Mouse (Mus musculus): ENCODE measurements around the gene B3gnt3. TPM values are rescaled to one million over a fixed set of nuclear protein-coding genes. Genes with fewer than 3 reads are reported as not detected.
"Not testable (repeated sequence)": the region's sequence is repeated elsewhere in the genome, so short reads cannot be mapped to it uniquely, and the experiment has no call there.

Gene B3gnt3
- polyA plus RNA-seq (2015; fragmentation: Nextera tagmentation; extraction: Ambion mirVana), result 35.9 and 36.9 TPM in 2 replicates

- H3K4me3 ChIP-seq (ENCODE audit: low read depth, low read length), result peak within 1 kb of the TSS; percentile 45
- no peaks in the 10 kb centered on the region; the same call in 1 of the 2 replicates for H3K4me1 ChIP-seq (replicated peaks; ENCODE audit: control insufficient read depth, insufficient read depth)
- TF ChIP-seq CTCF (IDR thresholded peaks at IDR 0.05; ENCODE audit: low read depth) (no peak), EP300 (optimal IDR thresholded peaks at IDR 0.05) (no peak)
- H3K9ac ChIP-seq (ENCODE audit: low read length), result peak within 1 kb of the TSS; percentile 61
- DNase-seq (ENCODE audit: low spot score), result peak; percentile 87
- H3K27me3 ChIP-seq (ENCODE audit: control insufficient read depth, insufficient read depth, low read length), result no peaks in the 10 kb centered on the region
- H3K4me2 ChIP-seq (replicated peaks; ENCODE audit: low read depth), result peak within 1 kb of the TSS; percentile 58
- ATAC-seq (ENCODE audit: low FRiP score, low TSS enrichment), result peak; percentile 70
- H3K27ac ChIP-seq (replicated peaks), result peak within 1 kb of the TSS; percentile 86
- 14% methylated on average over 28 of the region's 34 CpGs for WGBS
- H3K9me3 ChIP-seq (ENCODE audit: control insufficient read depth, low read length), result no peaks in the 10 kb centered on the region
- H3K36me3 ChIP-seq (ENCODE audit: control insufficient read depth, insufficient read depth, low read length), result no peaks in the 10 kb centered on the region
These were observed at the start of gene B3gnt3 for GRCm38 (mm10) chr8:71701414-71702086. Gene B3gnt3, minus strand, starts transcription at chr8:71701789.

- not testable (repeated sequence) for DNase-seq (ENCODE audit: low spot score); H3K4me3 ChIP-seq (ENCODE audit: low read depth, low read length); H3K36me3 ChIP-seq (ENCODE audit: control insufficient read depth, insufficient read depth, low read length); H3K9ac ChIP-seq (ENCODE audit: low read length); H3K4me1 ChIP-seq (replicated peaks; ENCODE audit: control insufficient read depth, insufficient read depth); H3K27ac ChIP-seq (replicated peaks); H3K27me3 ChIP-seq (ENCODE audit: control insufficient read depth, insufficient read depth, low read length); H3K9me3 ChIP-seq (ENCODE audit: control insufficient read depth, low read length); H3K4me2 ChIP-seq (replicated peaks; ENCODE audit: low read depth); ATAC-seq (ENCODE audit: low FRiP score, low TSS enrichment)
- 81% methylated on average over 6 of the region's 6 CpGs for WGBS
- TF ChIP-seq CTCF (IDR thresholded peaks at IDR 0.05; ENCODE audit: low read depth), result peak; percentile 28; the same call in 1 of the 2 replicates
These were observed 47.9 kb upstream of the B3gnt3 start for GRCm38 (mm10) chr8:71749321-71750075.

DNA sequence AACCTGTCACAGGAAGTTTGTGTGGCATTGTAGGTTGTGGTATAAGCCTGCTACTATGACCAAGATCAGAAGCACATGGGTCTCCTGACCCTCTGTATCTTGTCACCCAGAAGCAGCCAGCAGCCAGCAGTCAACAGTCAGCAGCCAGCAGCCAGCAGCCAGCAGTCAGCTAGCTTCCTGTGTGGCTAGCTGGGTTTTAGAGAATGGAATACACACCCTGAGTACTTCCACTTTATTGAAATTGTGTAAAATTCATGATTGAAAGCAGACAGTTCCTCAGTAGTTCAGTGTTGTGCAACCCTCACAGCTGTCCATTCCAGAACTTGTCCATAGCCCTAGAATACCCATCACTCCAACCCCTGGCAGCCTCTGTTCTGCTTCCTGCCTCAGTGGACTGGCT lies 45.5 kb upstream of the B3gnt3 start:
- not testable (repeated sequence) for H3K4me3 ChIP-seq (ENCODE audit: low read depth, low read length); ATAC-seq (ENCODE audit: low FRiP score, low TSS enrichment); DNase-seq (ENCODE audit: low spot score); H3K27ac ChIP-seq (replicated peaks); H3K4me2 ChIP-seq (replicated peaks; ENCODE audit: low read depth); H3K9me3 ChIP-seq (ENCODE audit: control insufficient read depth, low read length); H3K9ac ChIP-seq (ENCODE audit: low read length); H3K4me1 ChIP-seq (replicated peaks; ENCODE audit: control insufficient read depth, insufficient read depth); H3K27me3 ChIP-seq (ENCODE audit: control insufficient read depth, insufficient read depth, low read length); H3K36me3 ChIP-seq (ENCODE audit: control insufficient read depth, insufficient read depth, low read length)

GRCm38 (mm10) chr8:71745322-71745721 lies 43.7 kb upstream of the B3gnt3 start:
- Histone ChIP-seq H3K27me3 (ENCODE audit: control insufficient read depth, insufficient read depth, low read length) (no peaks in the 10 kb centered on the region), H3K9me3 (ENCODE audit: control insufficient read depth, low read length) (no peaks in the 10 kb centered on the region), H3K4me1 (replicated peaks; ENCODE audit: control insufficient read depth, insufficient read depth) (peaks cover 4% of the 10 kb centered on the region), H3K9ac (ENCODE audit: low read length) (no peak overlapping the region), H3K27ac (replicated peaks) (no peak overlapping the region), H3K36me3 (ENCODE audit: control insufficient read depth, insufficient read depth, low read length) (no peaks in the 10 kb centered on the region), H3K4me2 (replicated peaks; ENCODE audit: low read depth) (no peak overlapping the region), H3K4me3 (ENCODE audit: low read depth, low read length) (no peak overlapping the region)
- WGBS, result 80% methylated on average over 1 of the region's 1 CpGs
- ATAC-seq (ENCODE audit: low FRiP score, low TSS enrichment) (no peak), DNase-seq (ENCODE audit: low spot score) (no peak)
- TF ChIP-seq CTCF (IDR thresholded peaks at IDR 0.05; ENCODE audit: low read depth), result no peak
- TF ChIP-seq EP300 (optimal IDR thresholded peaks at IDR 0.05), result no peak

DNA sequence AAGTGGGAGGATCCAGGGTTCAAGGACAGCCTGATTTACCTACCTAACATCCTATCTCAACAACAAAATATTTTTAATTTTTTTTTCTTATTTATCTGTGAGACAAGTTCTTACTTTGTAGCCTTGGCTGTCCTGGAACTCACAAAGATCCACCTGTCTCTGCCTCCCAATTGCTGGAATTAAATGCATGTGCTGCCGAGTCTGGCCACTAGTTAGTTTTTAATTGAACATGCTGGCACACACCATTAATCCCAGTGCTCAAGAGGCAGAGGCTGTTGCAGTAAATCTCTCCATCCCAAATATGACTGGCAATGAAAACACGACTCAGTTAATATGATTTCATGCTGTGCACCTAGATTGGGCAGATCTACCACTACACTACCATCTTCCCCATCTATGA lies 41.2 kb upstream of the B3gnt3 start:
- H3K4me2 ChIP-seq (replicated peaks; ENCODE audit: low read depth), result no peak overlapping the region
- H3K27ac ChIP-seq (replicated peaks), result no peak overlapping the region
- DNase-seq (ENCODE audit: low spot score) (no peak), ATAC-seq (ENCODE audit: low FRiP score, low TSS enrichment) (no peak)
- TF ChIP-seq EP300 (optimal IDR thresholded peaks at IDR 0.05) (no peak), CTCF (IDR thresholded peaks at IDR 0.05; ENCODE audit: low read depth) (no peak)
- 62% methylated on average over 2 of the region's 2 CpGs for whole genome bisulfite sequencing
- no peaks in the 10 kb centered on the region for H3K36me3 ChIP-seq (ENCODE audit: control insufficient read depth, insufficient read depth, low read length)
- H3K4me3 ChIP-seq (ENCODE audit: low read depth, low read length), result no peak overlapping the region
- H3K9ac ChIP-seq (ENCODE audit: low read length), result no peak overlapping the region
- H3K4me1 ChIP-seq (replicated peaks; ENCODE audit: control insufficient read depth, insufficient read depth), result peaks cover 4% of the 10 kb centered on the region
- no peaks in the 10 kb centered on the region for H3K9me3 ChIP-seq (ENCODE audit: control insufficient read depth, low read length)
- no peaks in the 10 kb centered on the region for H3K27me3 ChIP-seq (ENCODE audit: control insufficient read depth, insufficient read depth, low read length)

DNA sequence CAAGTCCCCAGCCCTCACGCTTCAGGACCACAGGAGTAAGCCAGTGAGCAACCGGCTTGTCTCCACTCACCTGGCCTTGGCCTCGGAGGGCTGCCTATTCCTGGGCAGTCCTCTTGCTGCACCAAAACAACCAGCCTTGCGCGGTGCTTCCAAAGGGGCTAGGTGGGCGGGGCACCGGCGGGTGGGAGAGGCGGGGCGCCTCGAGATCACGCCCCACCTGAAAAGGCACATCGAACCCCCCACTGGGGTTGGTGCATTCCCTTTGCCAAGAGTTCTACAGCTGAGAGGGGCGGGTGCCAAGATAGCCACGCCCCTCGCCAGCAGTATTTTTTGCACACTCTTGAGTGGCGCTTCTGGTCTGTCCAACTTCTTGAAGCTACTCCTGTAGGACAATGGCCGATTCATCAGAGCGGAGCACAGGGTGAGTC lies 40.1 kb upstream of the B3gnt3 start:
- no peaks in the 10 kb centered on the region for H3K36me3 ChIP-seq (ENCODE audit: control insufficient read depth, insufficient read depth, low read length)
- WGBS, result 5% methylated on average over 18 of the region's 19 CpGs
- peaks cover 4% of the 10 kb centered on the region for H3K4me1 ChIP-seq (replicated peaks; ENCODE audit: control insufficient read depth, insufficient read depth)
- no peaks in the 10 kb centered on the region for H3K9me3 ChIP-seq (ENCODE audit: control insufficient read depth, low read length)
- no peak overlapping the region for H3K27ac ChIP-seq (replicated peaks)
- 0 out of 2 replicates have a peak overlapping the region, but pooled peaks have one; percentile 13 for H3K4me3 ChIP-seq (ENCODE audit: low read depth, low read length)
- peak overlapping the region; percentile 47 for H3K4me2 ChIP-seq (replicated peaks; ENCODE audit: low read depth)
- H3K9ac ChIP-seq (ENCODE audit: low read length), result no peak overlapping the region
- no peaks in the 10 kb centered on the region for H3K27me3 ChIP-seq (ENCODE audit: control insufficient read depth, insufficient read depth, low read length)
- ATAC-seq (ENCODE audit: low FRiP score, low TSS enrichment) (peak; percentile 66), DNase-seq (ENCODE audit: low spot score) (peak; percentile 54)
- TF ChIP-seq EP300 (optimal IDR thresholded peaks at IDR 0.05) (no peak), CTCF (IDR thresholded peaks at IDR 0.05; ENCODE audit: low read depth) (no peak)

All from stomach, postnatal 0 days (tissue).